Mouse (Mus musculus) left cerebral cortex, postnatal 4 days (tissue): ENCODE measurements around the gene Tbck. TPM values are rescaled to one million over a fixed set of nuclear protein-coding genes. Genes with fewer than 3 reads are reported as not detected.

Source experiments
- total RNA-seq, 2 experiments: library from RNA; stranded (reverse); gene quantifications; 2 replicates each; pipeline ENCODE4 v1.2.3; 2021

Gene Tbck
- total RNA-seq, 2 experiments from 2014 or later: 39.6 to 41.2 TPM

Other genes starting within 250 kb of the Tbck start
- gene Gimd1, start 54.3 kb upstream of the Tbck start, total RNA-seq: not detected
- gene Aimp1, start 226 bp downstream of the Tbck start, total RNA-seq: 10 to 100 TPM; 56.6 to 61.7 TPM